Mouse (Mus musculus) ES-E14 (cell line): ENCODE measurements around the gene Lin7a. TPM values are rescaled to one million over a fixed set of nuclear protein-coding genes. Genes with fewer than 3 reads are reported as not detected.

Source experiments
- DNase-seq: peaks from one replicate; pipeline ENCODE4 v3.0.0-alpha.2; 2013; ENCODE audit warnings: low read depth, low spot score
- H3K27ac ChIP-seq: 2 replicates; pipeline ENCODE4 v1.5.1; 2012; ENCODE audit warnings: low read depth, mild to moderate bottlenecking, low read length, moderate library complexity, mixed read lengths; ENCODE audit not compliant: poor library complexity, insufficient read depth, severe bottlenecking
- H3K36me3 ChIP-seq: 2 replicates; pipeline ENCODE4 v1.6.1; 2012; ENCODE audit warnings: mild to moderate bottlenecking, low read length, moderate library complexity, mixed read lengths; ENCODE audit not compliant: control insufficient read depth, poor library complexity, insufficient read depth, severe bottlenecking
- H3K4me1 ChIP-seq, 2 experiments: fragments of 150-350 bp in 1 of 2; sonication (generic) in 1 of 2; 2 replicates each; pipeline ENCODE4 v1.6.1; 2012; ENCODE audit warnings: low read length in 2 of 2, mild to moderate bottlenecking in 1 of 2, mixed read lengths in 1 of 2; ENCODE audit not compliant: control insufficient read depth in 2 of 2, insufficient read depth in 2 of 2, poor library complexity in 1 of 2
- H3K4me3 ChIP-seq, 2 experiments: fragments of 150-350 bp in 1 of 2; sonication (generic) in 1 of 2; 2 replicates each; pipeline ENCODE4 v1.5.1; 2012; ENCODE audit warnings: low read length in 2 of 2, low read depth in 1 of 2, mild to moderate bottlenecking in 1 of 2, mixed read lengths in 1 of 2; ENCODE audit not compliant: insufficient read depth in 1 of 2, poor library complexity in 1 of 2, severe bottlenecking in 1 of 2
- H3K9ac ChIP-seq: 2 replicates; pipeline ENCODE4 v1.6.1; 2012; ENCODE audit warnings: low read depth, mild to moderate bottlenecking, low read length, mixed read lengths; ENCODE audit not compliant: poor library complexity, insufficient read depth, severe bottlenecking
- H3K9me3 ChIP-seq: fragments of 150-350 bp; sonication (generic); 2 replicates; pipeline ENCODE4 v1.6.1; 2012; ENCODE audit warnings: low read depth, mild to moderate bottlenecking, low read length; ENCODE audit not compliant: control insufficient read depth, insufficient read depth
- CHD2 ChIP-seq: IDR thresholded peaks from 2 replicates; pipeline ENCODE4 v1.6.1; 2014; ENCODE audit warnings: mild to moderate bottlenecking, low read depth, low read length, inconsistent platforms
- HCFC1 ChIP-seq: IDR thresholded peaks from 2 replicates; pipeline ENCODE4 v1.6.1; 2012; ENCODE audit warnings: low read length, inconsistent platforms, borderline replicate concordance; ENCODE audit not compliant: insufficient read depth
- MAFK ChIP-seq: IDR thresholded peaks from 2 replicates; pipeline ENCODE4 v1.6.1; 2014; ENCODE audit warnings: mild to moderate bottlenecking, low read depth, low read length, inconsistent platforms; ENCODE audit not compliant: insufficient read depth
- ZC3H11A ChIP-seq: IDR thresholded peaks from 2 replicates; pipeline ENCODE4 v1.6.1; 2012; ENCODE audit warnings: low read depth, mild to moderate bottlenecking, inconsistent platforms, low read length, borderline replicate concordance
- ZNF384 ChIP-seq: IDR thresholded peaks from 2 replicates; pipeline ENCODE4 v1.6.1; 2012; ENCODE audit warnings: low read depth, low read length, inconsistent platforms
- in situ Hi-C, 2 experiments: fragments of 600-800 bp; cut with MboI; formaldehyde crosslinking; loops; one replicate each; pipeline ENCODE4 v1.15.1; 2025; ENCODE audit warnings: low sequenced_read_pairs in 2 of 2, inconsistent platforms in 1 of 2; ENCODE audit not compliant: unreplicated experiment in 2 of 2
- total RNA-seq: library from RNA; depleted of rRNA; stranded (reverse); fragments of 300-350 nt; gene quantifications from 2 replicates; pipeline ENCODE4 v1.2.3, GENCODE M21; 2012

Lin7a gene
- total RNA-seq, 1 experiment, result 0.09 TPM

DNA sequence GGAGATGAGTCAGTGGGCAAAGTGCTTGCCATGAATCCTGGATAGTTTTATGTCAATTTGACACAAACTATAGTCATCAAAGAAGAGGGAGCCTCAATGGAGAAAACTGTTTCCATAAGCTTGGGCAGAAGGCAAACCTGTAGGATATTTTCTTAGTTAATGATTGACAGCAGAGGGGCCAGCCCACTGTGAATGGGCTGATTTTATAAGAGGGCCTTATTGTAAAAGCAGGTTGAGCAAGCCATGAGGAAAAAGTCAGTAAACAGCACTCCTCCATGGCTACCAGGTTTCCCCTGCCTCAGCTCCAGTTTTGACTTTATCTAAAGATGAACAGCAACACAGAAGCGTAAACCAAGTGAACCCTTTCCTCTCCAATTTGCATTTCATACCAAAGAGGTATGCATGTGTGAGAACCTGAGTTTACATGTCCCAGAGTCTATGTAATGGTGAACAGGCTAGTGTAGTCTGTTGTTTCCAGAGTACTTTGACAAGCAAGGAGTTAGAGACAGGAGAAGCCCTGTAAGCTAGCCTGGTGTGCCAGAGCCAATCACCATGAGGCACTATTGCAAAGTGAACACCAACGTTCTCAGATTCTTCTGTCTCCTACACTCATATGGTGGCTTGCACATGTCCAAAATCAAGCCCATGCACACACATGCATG is 29.2 kb downstream of the Lin7a start:
- Histone ChIP-seq H3K4me3 (no peak overlapping the region), H3K27ac (no peak overlapping the region), H3K9ac (no peak overlapping the region), H3K4me1 (no peaks in the 10 kb centered on the region), H3K9me3 (no peaks in the 10 kb centered on the region), H3K36me3 (no peaks in the 10 kb centered on the region)
- no peak for DNase-seq
- in situ Hi-C loops, result no loop called here
- TF ChIP-seq CHD2 (no peak), ZNF384 (no peak), MAFK (no peak), ZC3H11A (no peak), HCFC1 (no peak)

DNA sequence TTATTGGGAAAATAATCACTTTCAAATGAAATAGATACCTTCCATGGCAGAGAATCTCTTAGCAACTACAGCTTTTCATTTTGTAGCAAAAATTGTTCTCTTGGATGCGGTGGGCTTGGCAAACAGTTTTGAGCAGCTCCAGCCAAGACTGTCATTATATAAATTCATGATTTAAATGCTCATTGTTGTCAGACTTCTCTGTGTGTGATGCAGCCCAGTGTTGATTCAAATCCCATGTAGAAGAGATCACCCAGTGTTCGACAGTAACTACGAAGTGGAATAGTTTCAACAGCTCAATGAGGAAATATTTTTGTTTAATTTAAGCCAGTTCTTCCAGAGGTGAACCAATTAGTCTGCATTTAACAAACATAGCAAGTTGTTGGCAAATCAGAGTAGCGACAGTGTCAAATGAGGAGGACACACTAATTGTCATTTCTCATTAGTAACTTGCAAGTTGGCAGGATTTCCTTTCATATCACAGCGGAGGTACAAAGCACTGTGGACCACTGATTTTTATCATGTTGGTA is 39.5 kb downstream of the Lin7a start:
- H3K9ac ChIP-seq, result no peak overlapping the region
- H3K4me3 ChIP-seq, result no peak overlapping the region
- in situ Hi-C loops, result no loop called here
- H3K4me1 ChIP-seq, result no peaks in the 10 kb centered on the region
- TF ChIP-seq MAFK (no peak), HCFC1 (no peak), ZC3H11A (no peak), ZNF384 (no peak), CHD2 (no peak)
- H3K36me3 ChIP-seq, result no peaks in the 10 kb centered on the region
- H3K27ac ChIP-seq, result no peak overlapping the region
- no peak for DNase-seq
- no peaks in the 10 kb centered on the region for H3K9me3 ChIP-seq

DNA sequence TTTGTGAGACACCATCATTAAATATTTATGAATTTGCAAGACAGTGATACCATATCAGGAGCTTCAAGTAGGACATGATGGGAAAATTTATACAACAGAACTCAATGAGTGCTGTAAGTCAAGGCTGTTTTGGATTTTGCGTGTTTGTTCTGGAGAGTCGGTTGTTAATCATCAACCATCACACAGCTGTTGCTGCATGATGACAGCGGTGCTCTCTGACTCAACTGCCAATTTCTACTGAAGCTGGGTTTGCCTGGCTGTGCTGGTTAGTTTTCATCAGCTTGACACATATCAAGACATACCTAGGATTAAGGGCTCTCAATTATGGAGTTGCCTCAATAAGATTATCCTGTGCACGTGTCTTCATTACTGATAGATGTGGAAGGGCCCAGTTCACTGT is 41.1 kb downstream of the Lin7a start:
- no peak overlapping the region for H3K9ac ChIP-seq
- no peak overlapping the region for H3K4me3 ChIP-seq
- no peaks in the 10 kb centered on the region for H3K4me1 ChIP-seq
- H3K9me3 ChIP-seq, result no peaks in the 10 kb centered on the region
- TF ChIP-seq CHD2 (no peak), HCFC1 (no peak), ZNF384 (no peak), MAFK (no peak), ZC3H11A (no peak)
- H3K36me3 ChIP-seq, result no peaks in the 10 kb centered on the region
- H3K27ac ChIP-seq, result no peak overlapping the region
- DNase-seq, result no peak
- in situ Hi-C loops, result no loop called here

DNA sequence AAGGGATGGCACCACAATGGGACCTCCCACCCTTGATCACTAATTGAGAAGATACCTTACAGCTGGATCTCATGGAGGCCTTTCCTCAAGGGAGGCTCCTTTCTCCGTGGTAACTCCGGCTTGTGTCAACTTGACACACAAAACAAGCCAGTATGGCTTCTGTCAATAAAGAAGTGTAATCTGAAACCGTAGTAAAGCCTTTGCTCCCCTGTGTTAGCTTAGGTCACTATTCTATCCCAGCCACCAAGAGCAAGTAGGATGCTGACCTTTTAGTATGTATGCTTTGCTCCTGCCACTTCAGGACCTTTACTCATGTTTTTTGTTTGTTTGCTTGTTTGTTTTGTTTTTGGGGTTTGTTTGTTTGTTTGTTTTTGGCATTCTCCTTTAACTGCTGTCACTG is 41.9 kb downstream of the Lin7a start:
- Histone ChIP-seq H3K27ac (no peak overlapping the region), H3K4me1 (no peaks in the 10 kb centered on the region), H3K36me3 (no peaks in the 10 kb centered on the region), H3K9ac (no peak overlapping the region), H3K4me3 (no peak overlapping the region), H3K9me3 (no peaks in the 10 kb centered on the region)
- no peak for TF ChIP-seq ZNF384
- no peak for TF ChIP-seq MAFK
- TF ChIP-seq ZC3H11A, result no peak
- TF ChIP-seq HCFC1, result no peak
- no peak for TF ChIP-seq CHD2
- in situ Hi-C loops, result no loop called here
- DNase-seq, result no peak

DNA sequence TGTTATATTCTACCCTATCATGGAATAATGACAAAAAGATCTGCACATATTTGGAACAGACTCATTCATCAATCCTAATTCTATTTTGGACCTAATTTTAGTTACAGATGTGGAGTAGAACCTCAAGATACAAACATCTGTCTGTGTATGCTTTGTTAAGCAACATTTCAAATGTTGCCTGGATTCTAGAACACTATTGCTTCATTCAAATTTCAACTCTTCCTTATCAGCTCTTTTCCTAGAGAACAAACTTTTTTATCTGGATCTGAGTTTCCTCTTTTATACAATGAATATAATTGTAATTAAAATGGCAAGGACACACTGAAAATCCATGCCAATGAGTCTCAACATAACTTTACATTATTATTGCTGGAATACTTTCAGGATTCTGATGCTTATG is 43.8 kb downstream of the Lin7a start:
- Histone ChIP-seq H3K4me3 (no peak overlapping the region), H3K4me1 (no peaks in the 10 kb centered on the region), H3K9me3 (no peaks in the 10 kb centered on the region), H3K27ac (no peak overlapping the region), H3K36me3 (no peaks in the 10 kb centered on the region), H3K9ac (no peak overlapping the region)
- in situ Hi-C loops, result no loop called here
- DNase-seq, result no peak
- TF ChIP-seq MAFK (no peak), HCFC1 (no peak), CHD2 (no peak), ZNF384 (no peak), ZC3H11A (no peak)
